Mouse (Mus musculus): Measurements from ENCODE around the gene Retreg3.

- TF ChIP-seq POLR2A (IDR thresholded peaks at IDR 0.05; ENCODE audit: borderline replicate concordance, insufficient read depth, low read length) (no peak), CTCF (IDR thresholded peaks at IDR 0.05; ENCODE audit: borderline replicate concordance, insufficient read depth, low read depth, low read length) (no peak)
These were observed 10.5 kb upstream of the Retreg3 start for GRCm38 (mm10) chr11:101130056-101130756.

All from cerebellum, adult 2 months (tissue).